Mouse (Mus musculus) hindbrain, embryonic 15.5 days (tissue): ENCODE measurements around the gene Map3k20. TPM values are rescaled to one million over a fixed set of nuclear protein-coding genes. Genes with fewer than 3 reads are reported as not detected.

Source experiments
- ATAC-seq: fragments of 200-750 bp; cut with Nextera tagmentation; 2 replicates; pipeline ENCODE4 v1.8.0; 2017; ENCODE audit warnings: low read depth, moderate number of reproducible peaks, moderate TSS enrichment; ENCODE audit not compliant: low FRiP score
- H3K27ac ChIP-seq: fragments of 300-500 bp; sonication (generic); replicated peaks from 2 replicates; pipeline ENCODE4 v1.5.1; 2015; ENCODE audit warnings: mild to moderate bottlenecking, inconsistent platforms
- H3K27me3 ChIP-seq: fragments of 300-500 bp; sonication (generic); 2 replicates; pipeline ENCODE4 v1.6.1; 2015; ENCODE audit warnings: control low read depth, inconsistent platforms
- H3K36me3 ChIP-seq: fragments of 300-500 bp; sonication (generic); 2 replicates; pipeline ENCODE4 v1.6.1; 2015; ENCODE audit warnings: control low read depth, inconsistent platforms
- H3K4me1 ChIP-seq: fragments of 300-500 bp; sonication (generic); replicated peaks from 2 replicates; pipeline ENCODE4 v1.6.1; 2015; ENCODE audit warnings: control low read depth, inconsistent platforms
- H3K4me2 ChIP-seq: fragments of 300-500 bp; sonication (generic); 2 replicates; pipeline ENCODE4 v1.6.1; 2015; ENCODE audit warnings: moderate library complexity, mild to moderate bottlenecking, inconsistent platforms
- H3K4me3 ChIP-seq: fragments of 300-500 bp; sonication (generic); 2 replicates; pipeline ENCODE4 v1.5.1; 2015; ENCODE audit warnings: mild to moderate bottlenecking, inconsistent platforms
- H3K9ac ChIP-seq: fragments of 300-500 bp; sonication (generic); 2 replicates; pipeline ENCODE4 v1.6.1; 2015; ENCODE audit warnings: inconsistent platforms
- H3K9me3 ChIP-seq: fragments of 300-500 bp; sonication (generic); 2 replicates; pipeline ENCODE4 v1.6.1; 2016; ENCODE audit warnings: control low read depth, inconsistent platforms
- WGBS: fragments of 180-500 bp; shearing (Covaris S2); methylation state at CpG from one replicate; pipeline ENCODE4 v1.1.7; 2015; 5-methylcytosine and 5-hydroxymethylcytosine counted together
- polyA plus RNA-seq: library from polyadenylated mRNA; unstranded; fragments of >200 nt; fragmentation: Nextera tagmentation; extraction: Ambion mirVana; gene quantifications from 2 replicates; pipeline ENCODE4 v1.2.1, GENCODE M21; 2015

Map3k20 gene
- polyA plus RNA-seq, 1 experiment from 2014 or later, result 4.5 TPM

DNA sequence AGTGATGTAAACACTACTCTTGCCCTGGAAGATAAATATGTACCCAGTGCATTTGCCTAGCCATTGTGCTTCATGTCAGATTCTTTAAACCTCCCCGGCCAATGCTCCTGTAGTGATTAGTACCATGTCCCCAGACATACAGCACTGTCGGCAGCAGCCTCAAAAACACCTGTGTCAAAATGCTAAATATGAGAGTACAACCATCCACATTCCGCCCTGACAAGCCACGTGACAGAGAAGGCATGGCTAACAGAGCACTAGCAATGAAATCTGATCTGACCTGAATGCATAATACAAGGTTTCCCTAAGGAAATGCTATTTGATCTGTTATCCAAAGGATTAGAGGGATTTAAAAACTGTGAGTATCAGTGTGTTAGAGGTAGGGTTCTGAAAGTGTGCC lies 105.6 kb downstream of the Map3k20 start:
- H3K9me3 ChIP-seq, result no peaks in the 10 kb centered on the region
- H3K27ac ChIP-seq, result no peak overlapping the region
- H3K4me2 ChIP-seq, result no peak overlapping the region
- WGBS, result 44% methylated on average over 4 of the region's 4 CpGs
- H3K4me3 ChIP-seq, result no peak overlapping the region
- H3K36me3 ChIP-seq, result no peaks in the 10 kb centered on the region
- H3K4me1 ChIP-seq, result no peaks in the 10 kb centered on the region
- ATAC-seq, result no peak
- no peaks in the 10 kb centered on the region for H3K27me3 ChIP-seq
- H3K9ac ChIP-seq, result no peak overlapping the region

DNA sequence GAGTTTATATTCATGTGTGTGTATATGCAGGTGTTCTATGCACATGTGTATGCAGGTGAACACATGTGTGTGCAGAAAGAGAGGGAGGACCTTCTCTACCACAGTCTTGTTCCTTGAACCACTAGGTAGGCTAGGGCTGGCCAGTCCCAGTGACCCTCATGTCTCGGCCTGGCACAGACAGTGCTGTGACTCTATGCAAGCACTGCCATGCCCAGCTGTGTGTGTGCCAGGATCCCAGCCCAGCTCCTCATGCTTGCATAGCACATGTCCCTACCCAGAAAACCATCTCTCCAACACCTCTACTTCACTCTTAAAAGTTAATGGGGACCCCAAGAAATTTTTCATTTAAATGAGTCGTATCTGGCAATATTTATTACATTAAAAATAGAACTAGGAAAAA lies 106.3 kb downstream of the Map3k20 start:
- no peaks in the 10 kb centered on the region for H3K27me3 ChIP-seq
- no peaks in the 10 kb centered on the region for H3K36me3 ChIP-seq
- no peak overlapping the region for H3K27ac ChIP-seq
- no peak overlapping the region for H3K4me3 ChIP-seq
- no peaks in the 10 kb centered on the region for H3K4me1 ChIP-seq
- H3K9me3 ChIP-seq, result no peaks in the 10 kb centered on the region
- H3K9ac ChIP-seq, result no peak overlapping the region
- no peak for ATAC-seq
- 94% methylated on average over 2 of the region's 2 CpGs for WGBS
- no peak overlapping the region for H3K4me2 ChIP-seq

DNA sequence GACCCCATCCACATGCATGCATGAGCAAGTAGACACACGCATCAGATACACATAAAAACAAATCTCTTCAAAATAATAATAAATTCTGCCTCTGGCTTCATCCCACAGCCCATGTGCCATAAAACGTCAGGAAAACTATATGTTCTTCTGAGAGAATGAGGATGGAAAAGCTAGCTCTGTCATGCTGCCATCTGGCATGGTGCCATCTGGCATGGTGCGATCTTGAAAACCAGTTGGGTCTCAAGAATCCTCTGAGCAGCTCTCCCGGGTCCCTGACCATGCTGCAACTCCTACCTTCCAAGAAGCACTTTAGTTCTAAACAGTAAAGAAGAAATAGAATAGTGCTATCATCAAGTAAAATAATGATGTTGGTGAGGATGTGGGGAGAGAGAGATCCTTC lies 106.9 kb downstream of the Map3k20 start:
- Histone ChIP-seq H3K27me3 (no peaks in the 10 kb centered on the region), H3K9me3 (no peaks in the 10 kb centered on the region), H3K27ac (no peak overlapping the region), H3K9ac (no peak overlapping the region), H3K4me1 (no peaks in the 10 kb centered on the region), H3K4me2 (no peak overlapping the region), H3K4me3 (no peak overlapping the region), H3K36me3 (no peaks in the 10 kb centered on the region)
- WGBS, result 54% methylated on average over 4 of the region's 4 CpGs
- ATAC-seq, result no peak

DNA sequence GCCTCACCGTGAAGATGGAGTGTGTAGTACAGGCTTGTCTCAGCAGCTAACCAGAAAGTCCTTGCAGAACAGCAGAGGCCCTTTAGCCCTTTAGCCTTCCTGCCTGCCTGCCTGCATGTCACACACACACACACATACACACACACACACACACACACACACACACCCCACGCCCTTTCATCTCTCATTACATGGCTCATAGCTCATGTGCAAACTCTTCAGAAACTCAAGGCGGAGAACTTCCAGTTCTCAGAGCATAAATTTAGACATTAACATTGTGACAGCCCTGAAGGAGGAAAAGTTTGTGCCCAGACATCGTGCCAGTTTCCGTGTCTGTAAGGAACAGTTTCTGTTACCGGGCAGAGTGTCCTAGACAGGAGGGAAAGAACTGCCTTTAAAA lies 111.5 kb downstream of the Map3k20 start:
- H3K4me2 ChIP-seq, result no peak overlapping the region
- H3K4me3 ChIP-seq, result no peak overlapping the region
- H3K27ac ChIP-seq, result no peak overlapping the region
- ATAC-seq, result no peak
- no peaks in the 10 kb centered on the region for H3K4me1 ChIP-seq
- H3K9ac ChIP-seq, result no peak overlapping the region
- no peaks in the 10 kb centered on the region for H3K9me3 ChIP-seq
- H3K36me3 ChIP-seq, result no peaks in the 10 kb centered on the region
- WGBS, result 82% methylated on average over 6 of the region's 6 CpGs
- no peaks in the 10 kb centered on the region for H3K27me3 ChIP-seq

DNA sequence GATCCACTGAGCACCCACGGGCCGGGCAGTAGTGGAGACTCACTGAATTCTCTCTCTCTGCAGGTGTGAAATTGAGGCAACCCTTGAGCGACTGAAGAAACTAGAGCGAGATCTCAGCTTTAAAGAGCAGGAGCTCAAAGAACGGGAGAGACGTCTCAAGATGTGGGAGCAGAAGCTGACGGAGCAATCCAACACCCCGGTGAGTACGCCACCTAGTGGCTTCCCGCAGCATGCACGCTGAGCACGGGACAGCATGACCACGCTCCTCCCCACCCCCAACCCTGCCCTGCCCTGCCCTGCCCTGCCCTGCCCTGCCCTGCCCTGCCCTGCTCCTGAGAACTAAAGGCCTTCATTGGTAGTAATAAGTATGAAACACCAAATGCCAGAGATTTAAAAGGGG lies 112.8 kb downstream of the Map3k20 start:
- Histone ChIP-seq H3K4me1 (no peaks in the 10 kb centered on the region), H3K9ac (no peak overlapping the region), H3K9me3 (no peaks in the 10 kb centered on the region), H3K36me3 (no peaks in the 10 kb centered on the region), H3K4me2 (no peak overlapping the region), H3K27me3 (no peaks in the 10 kb centered on the region), H3K27ac (no peak overlapping the region), H3K4me3 (no peak overlapping the region)
- WGBS, result 21% methylated on average over 13 of the region's 13 CpGs
- ATAC-seq, result no peak

- Histone ChIP-seq H3K9me3 (no peaks in the 10 kb centered on the region), H3K27ac (no peak overlapping the region), H3K9ac (no peak overlapping the region), H3K4me1 (no peaks in the 10 kb centered on the region), H3K4me2 (no peak overlapping the region), H3K27me3 (no peaks in the 10 kb centered on the region), H3K36me3 (no peaks in the 10 kb centered on the region), H3K4me3 (no peak overlapping the region)
- no peak for ATAC-seq
- WGBS, result 76% methylated on average over 12 of the region's 12 CpGs
Measured at GRCm38 (mm10) chr2:72399469-72400195, 114.2 kb downstream of the Map3k20 start.

DNA sequence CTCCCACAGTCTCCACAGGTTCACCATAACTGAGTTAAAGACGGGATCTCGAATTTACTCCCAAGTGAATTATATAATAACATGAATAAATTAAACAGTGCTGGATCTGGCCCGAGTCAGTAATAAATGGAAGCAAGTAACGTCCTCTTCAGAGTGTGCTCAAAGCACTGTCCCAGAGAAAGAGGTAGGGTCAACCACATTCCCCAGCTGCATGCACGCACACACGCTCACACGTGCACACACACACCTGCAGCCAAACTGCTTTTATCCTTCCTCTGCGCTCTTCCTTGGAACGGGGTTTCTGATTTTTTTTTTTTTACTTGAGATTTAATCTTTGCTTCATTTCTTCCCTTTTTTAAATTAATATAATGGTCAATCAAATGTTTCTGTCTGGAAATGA lies 115.9 kb downstream of the Map3k20 start:
- Histone ChIP-seq H3K27ac (no peak overlapping the region), H3K9ac (no peak overlapping the region), H3K4me2 (no peak overlapping the region), H3K9me3 (no peaks in the 10 kb centered on the region), H3K27me3 (no peaks in the 10 kb centered on the region), H3K4me1 (no peaks in the 10 kb centered on the region), H3K4me3 (no peak overlapping the region), H3K36me3 (no peaks in the 10 kb centered on the region)
- ATAC-seq, result no peak
- WGBS, result 80% methylated on average over 9 of the region's 9 CpGs

GRCm38 (mm10) chr2:72405621-72406555 lies 120.5 kb downstream of the Map3k20 start:
- no peak overlapping the region for H3K4me2 ChIP-seq
- H3K36me3 ChIP-seq, result no peaks in the 10 kb centered on the region
- H3K27ac ChIP-seq, result no peak overlapping the region
- H3K4me1 ChIP-seq, result 0 out of 2 replicates have a peak, but pooled peaks cover 7% of the 10 kb centered on the region
- H3K9me3 ChIP-seq, result no peaks in the 10 kb centered on the region
- no peak overlapping the region for H3K4me3 ChIP-seq
- ATAC-seq, result no peak
- H3K9ac ChIP-seq, result no peak overlapping the region
- 87% methylated on average over 12 of the region's 12 CpGs for WGBS
- H3K27me3 ChIP-seq, result no peaks in the 10 kb centered on the region

- no peak overlapping the region for H3K9ac ChIP-seq
- 71% methylated on average over 10 of the region's 10 CpGs for WGBS
Measured at GRCm38 (mm10) chr2:72406701-72407100, 121.3 kb downstream of the Map3k20 start.

DNA sequence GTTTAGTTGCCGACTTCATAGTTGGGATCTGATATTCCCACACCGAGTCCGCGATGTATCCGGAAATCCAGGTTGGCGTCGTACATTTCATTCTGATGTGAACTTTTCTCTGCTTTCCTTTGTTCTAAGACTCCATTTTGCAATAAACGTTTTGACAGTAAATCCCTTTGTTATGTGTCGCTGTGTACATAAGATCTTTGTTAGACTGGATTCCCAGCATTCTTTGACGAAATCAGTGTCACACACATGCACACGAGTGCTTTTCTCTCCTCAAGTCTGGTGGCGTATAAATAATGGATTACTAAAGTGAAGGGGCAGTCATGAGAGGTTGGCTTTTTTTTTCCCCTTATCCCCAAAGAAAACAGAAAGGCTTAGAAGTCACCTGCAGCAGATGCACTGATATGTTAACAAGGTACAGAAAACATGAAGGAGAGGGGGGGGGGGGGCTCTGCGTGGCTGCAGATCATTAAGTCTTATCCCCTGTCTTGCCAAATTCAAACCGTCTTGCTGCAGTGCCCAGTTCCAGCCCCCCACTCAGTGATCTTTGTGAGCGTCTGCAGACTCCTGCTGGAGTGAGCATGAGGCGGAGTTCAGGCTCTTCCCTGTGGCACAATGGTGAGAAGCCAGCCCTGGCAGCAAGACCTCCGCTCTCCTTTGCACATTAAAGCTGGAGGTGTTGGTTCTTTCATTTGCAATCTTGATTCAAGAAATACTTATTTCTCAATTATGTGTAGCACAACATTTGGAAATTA lies 122.1 kb downstream of the Map3k20 start:
- no peak overlapping the region for H3K4me2 ChIP-seq
- H3K9ac ChIP-seq, result no peak overlapping the region
- no peak overlapping the region for H3K27ac ChIP-seq
- ATAC-seq, result no peak
- H3K4me1 ChIP-seq, result 0 out of 2 replicates have a peak, but pooled peaks cover 7% of the 10 kb centered on the region
- H3K36me3 ChIP-seq, result no peaks in the 10 kb centered on the region
- H3K9me3 ChIP-seq, result no peaks in the 10 kb centered on the region
- H3K27me3 ChIP-seq, result no peaks in the 10 kb centered on the region
- H3K4me3 ChIP-seq, result no peak overlapping the region
- WGBS, result 59% methylated on average over 17 of the region's 17 CpGs

More at GRCm38 (mm10) chr2:72406701-72407100, 121.3 kb downstream of the Map3k20 start:
- Histone ChIP-seq H3K36me3 (no peaks in the 10 kb centered on the region), H3K4me1 (0 out of 2 replicates have a peak, but pooled peaks cover 7% of the 10 kb centered on the region), H3K27ac (no peak overlapping the region), H3K4me2 (no peak overlapping the region), H3K27me3 (no peaks in the 10 kb centered on the region), H3K9me3 (no peaks in the 10 kb centered on the region), H3K4me3 (no peak overlapping the region)
- no peak for ATAC-seq

DNA sequence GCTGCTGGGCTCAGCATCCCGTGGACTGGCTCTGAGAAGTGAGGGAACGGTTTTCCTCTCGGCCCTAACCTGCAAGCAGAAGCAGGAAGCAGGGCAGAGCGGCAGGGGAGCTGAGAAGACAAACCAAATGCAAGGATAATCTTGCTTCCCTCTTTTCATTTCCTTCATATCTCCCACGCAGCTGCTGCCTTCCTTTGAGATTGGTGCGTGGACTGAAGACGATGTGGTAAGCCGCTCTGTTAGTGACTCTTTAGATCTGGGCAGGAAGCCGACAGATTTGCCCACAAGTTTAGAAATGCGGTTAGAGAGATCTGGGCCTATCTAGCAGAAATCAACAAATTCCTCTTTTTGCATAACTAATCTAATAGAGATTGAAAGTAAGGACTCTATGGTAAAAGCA lies 124.5 kb downstream of the Map3k20 start:
- Histone ChIP-seq H3K36me3 (no peaks in the 10 kb centered on the region), H3K27ac (no peak overlapping the region), H3K9me3 (no peaks in the 10 kb centered on the region), H3K4me3 (no peak overlapping the region), H3K4me2 (no peak overlapping the region), H3K4me1 (0 out of 2 replicates have a peak, but pooled peaks cover 7% of the 10 kb centered on the region), H3K9ac (no peak overlapping the region), H3K27me3 (no peaks in the 10 kb centered on the region)
- ATAC-seq, result no peak
- 84% methylated on average over 10 of the region's 10 CpGs for WGBS

DNA sequence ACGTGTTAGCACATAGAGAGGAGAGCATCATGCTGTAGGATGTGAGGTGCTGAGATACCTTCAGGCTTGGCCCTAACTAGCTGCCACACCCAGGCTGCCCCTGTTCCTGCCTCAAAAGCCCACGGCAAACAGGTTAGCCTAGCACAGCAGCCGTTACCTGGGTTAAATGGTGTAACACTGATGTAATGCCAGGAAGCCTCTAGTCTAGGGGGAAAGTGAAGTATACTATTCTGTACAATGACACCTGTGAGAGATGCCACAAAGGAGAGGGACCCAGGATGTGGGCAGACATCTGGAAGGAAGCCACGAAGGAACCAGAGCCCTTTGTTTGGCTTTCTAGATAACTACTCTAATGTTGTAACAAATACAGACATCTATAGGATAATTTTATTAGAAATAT lies 126.8 kb downstream of the Map3k20 start:
- H3K4me1 ChIP-seq, result 0 out of 2 replicates have a peak, but pooled peaks cover 2% of the 10 kb centered on the region
- 95% methylated on average over 4 of the region's 4 CpGs for WGBS
- no peak overlapping the region for H3K4me2 ChIP-seq
- no peak overlapping the region for H3K9ac ChIP-seq
- no peaks in the 10 kb centered on the region for H3K27me3 ChIP-seq
- ATAC-seq, result no peak
- H3K4me3 ChIP-seq, result no peak overlapping the region
- no peaks in the 10 kb centered on the region for H3K36me3 ChIP-seq
- H3K9me3 ChIP-seq, result no peaks in the 10 kb centered on the region
- no peak overlapping the region for H3K27ac ChIP-seq
